9 mouse cellular contexts compared by ENCODE assay signal in genomic region chr8:116268161-116268560, GRCm38 (mm10).
DNase-seq lines count a peak whose midpoint lies in the region; ATAC-seq lines count a peak whose summit lies in the region.
"Had no signal": no experiment of that assay in that cellular context is flagged by ENCODE, and none has a peak within 500 bp of the region (broad histone marks: within the 10 kb centered on the region; RNA-seq: fewer than 3 reads in every experiment).

No protein-coding gene starts in this region.

- no peak overlapping the region for H3K4me2 ChIP-seq in forebrain, embryonic 16.5 days (ENCODE audit: low read length)
- H3K4me2 ChIP-seq: limb, embryonic 13.5 days had no signal

- no peaks in the 10 kb centered on the region for H3K36me3 ChIP-seq in forebrain, embryonic 16.5 days (ENCODE audit: control insufficient read depth, insufficient read depth)
- H3K36me3 ChIP-seq: limb, embryonic 13.5 days had no signal

- no peak overlapping the region for H3K27ac ChIP-seq in forebrain, embryonic 16.5 days (ENCODE audit: low read length)
- H3K27ac ChIP-seq: limb, embryonic 13.5 days had no signal

- no peak for ATAC-seq in megakaryocyte-erythroid progenitor cell, adult 5-6 weeks (replicated peaks; ENCODE audit: low FRiP score, low TSS enrichment, poor library complexity, severe bottlenecking)
- ATAC-seq in forebrain, embryonic 16.5 days = no peak

- no peaks in the 10 kb centered on the region for H3K9me3 ChIP-seq in forebrain, embryonic 16.5 days (ENCODE audit: control insufficient read depth, low read length)

- H3K27me3 ChIP-seq in forebrain, embryonic 16.5 days (replicated peaks; ENCODE audit: control insufficient read depth, insufficient read depth, low read length) = no peaks in the 10 kb centered on the region
- H3K27me3 ChIP-seq: limb, embryonic 13.5 days had no signal

- H3K4me3 ChIP-seq in forebrain, embryonic 16.5 days (replicated peaks; ENCODE audit: low read length) = no peak overlapping the region
- H3K4me3 ChIP-seq: limb, embryonic 13.5 days had no signal

- no peak overlapping the region for H3K9ac ChIP-seq in forebrain, embryonic 16.5 days (replicated peaks; ENCODE audit: low read depth, low read length)
- H3K9ac ChIP-seq: limb, embryonic 13.5 days had no signal

- H3K4me1 ChIP-seq in forebrain, embryonic 16.5 days (replicated peaks; ENCODE audit: control insufficient read depth, insufficient read depth, low read length) = no peaks in the 10 kb centered on the region; the same call in 1 of the 2 replicates

- peak; percentile 60 for DNase-seq in adrenal gland, postnatal 10 days
- DNase-seq in adrenal gland, postnatal 4 days (ENCODE audit: low spot score in 2 of 2) = no peak
- peak; percentile 14 for DNase-seq in retina, postnatal 1 day
- DNase-seq in retina, embryonic 14.5 days (ENCODE audit: low spot score) = no peak
- DNase-seq in kidney, postnatal 36 days = peak; percentile 89
- peak; percentile 22 for DNase-seq in lung, postnatal 36 days

- 41% methylated on average over 9 of the region's 9 CpGs for WGBS in forebrain, embryonic 16.5 days

Comparison
In these comparisons a context has a peak if more than half of its experiments do, and no peak if none do; other contexts are left out.
1. DNase-seq: peak in adrenal gland, postnatal 10 days (single experiment), retina, postnatal 1 day (single experiment), kidney, postnatal 36 days (2 of 2) and lung, postnatal 36 days (single experiment); none in adrenal gland, postnatal 4 days (0 of 2) and retina, embryonic 14.5 days (single experiment).